Mouse (Mus musculus) myocyte (in vitro differentiated cells): Measurements from ENCODE around the gene Spata31d1a. TPM values are rescaled to one million over a fixed set of nuclear protein-coding genes. Genes with fewer than 3 reads are reported as not detected.

Experiments used
- H3K27me3 ChIP-seq: one replicate; pipeline ENCODE4 v1.6.1; 2011; ENCODE audit not compliant: control insufficient read depth, insufficient read depth, insufficient read length
- H3K36me3 ChIP-seq: one replicate; pipeline ENCODE4 v1.6.1; 2011; ENCODE audit not compliant: control insufficient read depth, insufficient read depth
- H3K4me2 ChIP-seq: one replicate; pipeline ENCODE4 v1.6.1; 2011; ENCODE audit warnings: low read depth, control low read depth
- H3K4me3 ChIP-seq: one replicate; pipeline ENCODE4 v1.5.1; 2011; ENCODE audit warnings: mild to moderate bottlenecking, control low read depth, moderate library complexity
- H3K79me2 ChIP-seq: one replicate; pipeline ENCODE4 v1.6.1; 2011; ENCODE audit not compliant: control insufficient read depth, insufficient read depth
- H3ac ChIP-seq: one replicate; pipeline ENCODE4 v1.6.1; 2011; ENCODE audit not compliant: control insufficient read depth, insufficient read length
- CEBPB ChIP-seq: IDR thresholded peaks from 2 replicates; pipeline ENCODE4 v1.6.1; 2011; ENCODE audit warnings: mild to moderate bottlenecking, moderate library complexity; ENCODE audit not compliant: poor library complexity, insufficient read depth, severe bottlenecking
- E2F4 ChIP-seq: IDR thresholded peaks from one replicate; pipeline ENCODE4 v1.6.1; 2011; ENCODE audit warnings: mild to moderate bottlenecking, control low read depth, moderate library complexity; ENCODE audit not compliant: insufficient read depth
- MAX ChIP-seq: IDR thresholded peaks from one replicate; pipeline ENCODE4 v1.6.1; 2011; ENCODE audit warnings: low read depth, mild to moderate bottlenecking, control low read depth
- MYOD1 ChIP-seq, 3 experiments: IDR thresholded peaks; one replicate each; pipeline ENCODE4 v1.6.1; 2011; ENCODE audit warnings: control low read depth in 2 of 3, low read depth in 2 of 3, mild to moderate bottlenecking in 2 of 3, moderate library complexity in 1 of 3; ENCODE audit not compliant: insufficient read length in 2 of 3, control insufficient read depth in 1 of 3
- MYOG ChIP-seq, 3 experiments: IDR thresholded peaks; one replicate each; pipeline ENCODE4 v1.6.1; 2011; ENCODE audit warnings: control low read depth in 2 of 3, low read depth in 2 of 3, mild to moderate bottlenecking in 2 of 3; ENCODE audit not compliant: insufficient read length in 2 of 3, control insufficient read depth in 1 of 3, insufficient read depth in 1 of 3
- POLR2A ChIP-seq: IDR thresholded peaks from one replicate; pipeline ENCODE4 v1.6.1; 2011; ENCODE audit warnings: low read depth, mild to moderate bottlenecking, control low read depth, moderate library complexity; ENCODE audit not compliant: insufficient read length
- POLR2AphosphoS2 ChIP-seq: IDR thresholded peaks from one replicate; pipeline ENCODE4 v1.6.1; 2011; ENCODE audit warnings: low read depth, control low read depth; ENCODE audit not compliant: insufficient read length
- REST ChIP-seq: IDR thresholded peaks from one replicate; pipeline ENCODE4 v1.6.1; 2011; ENCODE audit warnings: mild to moderate bottlenecking, control low read depth, moderate library complexity; ENCODE audit not compliant: insufficient read depth, insufficient read length
- SRF ChIP-seq: IDR thresholded peaks from one replicate; pipeline ENCODE4 v1.6.1; 2011; ENCODE audit warnings: low read depth; ENCODE audit not compliant: control insufficient read depth, insufficient read length
- TCF12 ChIP-seq: IDR thresholded peaks from one replicate; pipeline ENCODE4 v1.6.1; 2011; ENCODE audit warnings: mild to moderate bottlenecking, control low read depth; ENCODE audit not compliant: poor library complexity, insufficient read depth, severe bottlenecking
- TCF3 ChIP-seq: IDR thresholded peaks from one replicate; pipeline ENCODE4 v1.6.1; 2011; ENCODE audit warnings: low read depth, control low read depth; ENCODE audit not compliant: insufficient read length
- USF1 ChIP-seq: IDR thresholded peaks from one replicate; pipeline ENCODE4 v1.6.1; 2011; ENCODE audit warnings: low read depth, mild to moderate bottlenecking, control low read depth, moderate library complexity
- polyA plus RNA-seq: library from polyadenylated mRNA; unstranded; fragments of >200 nt; fragmentation: generic; extraction: Trizol; gene quantifications from one replicate; pipeline ENCODE4 v1.2.1, GENCODE M21; 2012; ENCODE audit warnings: missing spikeins

Spata31d1a gene
- polyA plus RNA-seq, 1 experiment = not detected

DNA sequence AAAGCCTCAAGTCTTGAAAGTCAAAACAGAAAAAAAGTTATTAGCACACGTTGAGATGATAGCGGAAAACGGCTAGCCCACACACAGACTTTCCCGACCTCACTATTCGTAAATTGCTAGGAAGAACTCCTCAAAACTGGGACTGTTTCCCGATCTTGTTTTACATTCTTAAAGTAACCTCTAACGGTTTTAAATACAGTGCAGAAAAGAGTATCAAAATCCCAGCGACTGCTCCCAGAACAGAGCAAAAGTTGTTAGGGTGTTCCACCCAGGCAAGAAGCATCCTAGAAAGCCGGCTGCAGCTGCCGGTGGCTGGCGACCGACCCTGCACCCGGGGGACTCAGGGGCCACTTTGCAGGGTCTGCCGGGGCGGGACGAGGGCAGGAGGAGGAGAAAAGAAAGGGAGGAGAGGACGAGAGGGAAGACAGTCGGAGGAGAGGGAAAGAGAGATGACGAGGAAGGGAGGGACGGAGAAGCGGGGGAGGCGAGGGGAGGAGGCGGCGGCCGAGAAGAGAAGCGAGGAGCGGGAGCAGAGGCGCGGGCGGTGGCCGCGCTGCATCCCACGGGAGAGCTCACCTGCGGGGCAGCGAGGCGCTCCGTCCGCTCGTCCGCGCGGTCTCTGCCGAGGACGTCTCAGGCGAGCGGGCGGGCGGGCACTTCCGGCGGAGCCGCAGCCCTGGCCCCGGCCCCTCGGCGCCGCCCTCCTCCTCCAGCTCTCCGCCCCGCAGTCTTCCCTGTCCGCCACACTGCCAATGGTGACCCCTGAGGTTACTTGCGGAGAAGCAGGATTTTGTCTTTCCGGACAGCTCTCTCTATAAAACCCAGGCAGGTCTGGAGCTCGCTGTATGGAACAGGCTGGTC lies 34.7 kb downstream of the Spata31d1a start, which contains the start of gene Golm1:
Golm1 (minus strand) TSS at position 661 of the 861 bp plus-strand sequence.
- H3K4me3 ChIP-seq = peak within 1 kb of the TSS; percentile 40
- peak within 1 kb of the TSS; percentile 76 for H3K4me2 ChIP-seq
- no peaks in the 10 kb centered on the region for H3K36me3 ChIP-seq
- H3ac ChIP-seq = peak within 1 kb of the TSS; percentile 47
- no peaks in the 10 kb centered on the region for H3K27me3 ChIP-seq
- no peaks in the 10 kb centered on the region for H3K79me2 ChIP-seq
- TF ChIP-seq POLR2A (peak; percentile 84), POLR2AphosphoS2 (peak; percentile 74), MYOD1 (IDR thresholded peaks at IDR 0.05; ENCODE audit: control insufficient read depth in 1 of 3, insufficient read length in 2 of 3, low read depth in 2 of 3) (no peak)

DNA sequence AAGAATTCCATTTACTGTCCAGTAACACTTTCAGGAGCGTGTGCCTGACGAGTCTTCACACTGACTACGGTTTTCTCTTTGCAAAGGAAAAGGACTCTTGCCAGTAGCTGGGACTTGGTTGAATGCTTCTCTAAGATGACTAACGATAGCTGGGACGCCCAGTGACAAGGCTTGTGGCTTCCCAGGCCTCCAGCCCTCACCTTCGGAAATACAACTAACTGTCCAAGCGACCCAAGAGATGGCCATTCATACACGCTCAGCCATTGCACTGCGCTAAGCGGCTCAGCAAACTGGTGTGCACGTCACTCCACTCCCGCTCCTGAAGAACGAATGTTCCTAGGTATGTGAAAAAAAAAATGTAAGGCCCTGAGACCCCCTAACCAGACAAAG lies 35.4 kb downstream of the Spata31d1a start:
- Histone ChIP-seq H3K4me2 (peak overlapping the region; percentile 76), H3K4me3 (peak overlapping the region; percentile 40), H3K79me2 (no peaks in the 10 kb centered on the region), H3K36me3 (no peaks in the 10 kb centered on the region), H3ac (peak overlapping the region; percentile 47), H3K27me3 (no peaks in the 10 kb centered on the region)
- TF ChIP-seq TCF3 = no peak
- no peak for TF ChIP-seq CEBPB
- no peak for TF ChIP-seq REST
- no peak for TF ChIP-seq E2F4
- TF ChIP-seq USF1 = no peak
- TF ChIP-seq POLR2AphosphoS2 = no peak
- TF ChIP-seq MYOD1 (IDR thresholded peaks at IDR 0.05; ENCODE audit: control insufficient read depth in 1 of 3, insufficient read length in 2 of 3, low read depth in 2 of 3) = no peak
- TF ChIP-seq POLR2A = no peak
- no peak for TF ChIP-seq TCF12
- no peak for TF ChIP-seq MYOG (IDR thresholded peaks at IDR 0.05; ENCODE audit: control insufficient read depth in 1 of 3, insufficient read depth in 1 of 3, insufficient read length in 2 of 3, low read depth in 2 of 3)
- no peak for TF ChIP-seq MAX
- no peak for TF ChIP-seq SRF

DNA sequence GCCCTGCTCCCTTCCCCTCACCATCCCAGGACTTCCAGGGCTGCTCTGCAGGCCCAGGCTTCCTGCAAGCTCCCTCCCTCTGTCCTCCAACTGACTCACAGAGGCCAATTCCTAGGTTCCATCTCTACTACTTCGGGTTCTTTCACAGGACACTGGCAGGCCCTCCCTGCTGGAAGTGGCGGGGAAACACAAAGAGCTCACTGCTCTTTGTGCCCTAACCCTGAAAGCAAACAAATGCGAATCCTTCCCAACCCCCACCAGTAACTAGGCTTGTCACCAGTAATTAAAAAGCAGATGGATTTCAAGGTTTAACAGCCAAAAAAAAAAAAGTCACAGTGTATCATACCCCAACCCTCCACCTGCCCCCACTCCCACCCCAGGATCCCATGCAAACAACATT lies 35.9 kb downstream of the Spata31d1a start:
- no peak for TF ChIP-seq POLR2A
- no peak for TF ChIP-seq SRF
- no peak for TF ChIP-seq MAX
- Histone ChIP-seq H3K4me3 (peak overlapping the region; percentile 40), H3ac (no peak overlapping the region), H3K27me3 (no peaks in the 10 kb centered on the region), H3K4me2 (peak overlapping the region; percentile 76), H3K79me2 (no peaks in the 10 kb centered on the region), H3K36me3 (no peaks in the 10 kb centered on the region)

DNA sequence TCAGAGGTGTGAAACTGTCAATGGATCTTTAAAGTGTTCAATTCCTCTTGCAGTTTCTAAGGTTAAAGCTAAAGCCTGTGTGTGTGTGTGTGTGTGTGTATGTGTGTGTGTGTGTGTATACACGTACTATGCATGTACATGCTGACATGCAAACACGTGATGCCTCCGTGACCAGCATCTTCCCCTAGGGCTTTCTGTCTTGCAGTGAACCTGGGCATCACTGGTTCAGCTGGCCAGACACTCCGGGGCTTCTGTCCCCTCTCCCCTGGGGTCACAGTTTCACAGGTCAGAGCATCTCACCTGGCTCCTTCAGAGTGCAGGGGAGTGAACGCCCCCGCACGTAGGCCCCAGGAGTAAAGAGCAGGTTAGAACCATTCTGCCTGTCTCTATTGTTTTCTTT lies 36.5 kb downstream of the Spata31d1a start:
- Histone ChIP-seq H3K27me3 (no peaks in the 10 kb centered on the region), H3K79me2 (no peaks in the 10 kb centered on the region), H3K36me3 (no peaks in the 10 kb centered on the region), H3ac (no peak overlapping the region), H3K4me2 (no peak overlapping the region), H3K4me3 (no peak overlapping the region)
- TF ChIP-seq MYOD1 (IDR thresholded peaks at IDR 0.05; ENCODE audit: control insufficient read depth in 1 of 3, insufficient read length in 2 of 3, low read depth in 2 of 3) (no peak), TCF12 (no peak), USF1 (no peak), CEBPB (no peak), MYOG (IDR thresholded peaks at IDR 0.05; ENCODE audit: control insufficient read depth in 1 of 3, insufficient read depth in 1 of 3, insufficient read length in 2 of 3, low read depth in 2 of 3) (no peak), E2F4 (no peak), POLR2A (no peak), POLR2AphosphoS2 (no peak), MAX (no peak), REST (no peak), TCF3 (no peak), SRF (no peak)

DNA sequence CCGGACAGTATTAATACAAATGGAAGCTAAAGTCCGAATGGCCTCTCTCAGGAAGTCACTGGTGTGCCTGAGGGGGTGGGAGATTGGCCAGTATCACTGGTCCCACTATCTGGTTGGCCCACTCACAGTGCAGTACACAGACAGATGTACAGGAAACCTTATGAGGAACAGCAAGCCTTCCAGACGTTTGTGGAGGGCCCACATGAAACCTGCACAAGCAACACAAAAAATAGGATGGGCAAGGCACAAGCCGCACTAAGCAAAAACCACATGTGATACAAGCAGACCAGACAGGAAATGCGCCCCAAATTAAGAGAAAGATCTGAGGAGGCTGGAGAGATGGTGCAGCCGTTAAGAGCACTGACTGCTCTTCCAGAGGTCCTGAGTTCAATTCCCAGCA lies 37.9 kb downstream of the Spata31d1a start:
- Histone ChIP-seq H3K27me3 (no peaks in the 10 kb centered on the region), H3K4me3 (no peak overlapping the region), H3K4me2 (no peak overlapping the region), H3ac (no peak overlapping the region), H3K79me2 (no peaks in the 10 kb centered on the region), H3K36me3 (no peaks in the 10 kb centered on the region)
- TF ChIP-seq MAX = no peak

DNA sequence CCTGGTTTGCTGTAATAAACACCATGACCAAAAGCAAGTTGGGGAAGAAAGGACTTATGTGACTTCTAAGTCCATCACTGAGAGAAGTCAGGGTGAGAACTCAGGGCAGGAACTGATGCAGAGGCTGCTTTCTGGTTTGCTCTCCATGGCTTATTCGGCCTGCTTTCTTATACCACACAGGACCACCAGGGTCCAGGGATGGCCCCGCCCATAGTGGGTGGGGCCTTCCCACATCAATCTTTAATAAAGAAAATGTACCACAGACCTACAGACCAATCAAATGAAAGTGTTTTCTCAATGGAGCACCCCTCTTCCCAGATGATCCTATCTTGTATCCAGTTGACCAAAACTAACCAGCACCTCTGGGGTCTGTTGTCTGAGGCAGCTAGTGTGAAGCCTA lies 38.6 kb downstream of the Spata31d1a start:
- H3K27me3 ChIP-seq = no peaks in the 10 kb centered on the region
- no peaks in the 10 kb centered on the region for H3K36me3 ChIP-seq
- TF ChIP-seq MYOD1 (IDR thresholded peaks at IDR 0.05; ENCODE audit: control insufficient read depth in 1 of 3, insufficient read length in 2 of 3, low read depth in 2 of 3) (no peak), POLR2AphosphoS2 (no peak), TCF3 (no peak), SRF (no peak), MAX (no peak), REST (no peak), TCF12 (no peak), E2F4 (no peak), MYOG (IDR thresholded peaks at IDR 0.05; ENCODE audit: control insufficient read depth in 1 of 3, insufficient read depth in 1 of 3, insufficient read length in 2 of 3, low read depth in 2 of 3) (no peak), USF1 (no peak), POLR2A (no peak), CEBPB (no peak)
- no peak overlapping the region for H3K4me2 ChIP-seq
- no peaks in the 10 kb centered on the region for H3K79me2 ChIP-seq
- no peak overlapping the region for H3K4me3 ChIP-seq
- no peak overlapping the region for H3ac ChIP-seq
